Mouse (Mus musculus) ES-E14 (cell line): ENCODE data around the gene Mme.

Experiments
- MAFK ChIP-seq: IDR thresholded peaks from 2 replicates; pipeline ENCODE4 v1.6.1; 2014; ENCODE audit warnings: mild to moderate bottlenecking, low read depth, low read length, inconsistent platforms; ENCODE audit not compliant: insufficient read depth
- ZC3H11A ChIP-seq: IDR thresholded peaks from 2 replicates; pipeline ENCODE4 v1.6.1; 2012; ENCODE audit warnings: low read depth, mild to moderate bottlenecking, inconsistent platforms, low read length, borderline replicate concordance

DNA sequence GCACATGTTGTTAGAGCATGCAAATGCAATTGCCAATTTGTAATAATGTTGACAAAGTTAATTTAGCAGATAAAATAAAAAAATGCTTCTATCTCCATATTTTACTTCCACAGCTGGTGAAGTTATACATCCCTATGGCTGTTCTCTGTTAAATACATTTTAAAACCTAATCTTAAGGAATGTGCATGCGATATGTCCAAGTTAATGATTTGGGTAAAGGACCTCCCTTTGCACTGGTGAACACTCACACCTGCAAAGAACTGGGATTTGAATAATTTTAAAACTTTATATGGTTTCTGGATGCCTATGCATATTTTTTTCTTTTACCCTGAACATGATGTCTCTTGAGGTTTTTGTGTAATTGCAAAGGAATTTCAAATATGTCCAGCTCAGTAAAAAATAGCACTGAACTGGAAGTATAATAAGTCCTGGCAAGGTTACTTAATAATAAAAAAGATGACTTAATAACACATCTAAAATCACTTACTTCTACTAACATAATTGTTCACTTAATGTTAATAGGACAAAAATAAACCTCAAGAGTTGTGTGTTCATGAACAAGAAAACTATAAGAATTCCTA, 110.4 kb downstream of the Mme start:
- no peak for TF ChIP-seq ZC3H11A
- no peak for TF ChIP-seq MAFK
